Mouse (Mus musculus) B cell, adult 2 months (primary cell): ENCODE measurements around the gene Tspan31.
A peak's percentile ranks its signal among the peaks of the same experiment; 100 is the strongest.

Source experiments
- DNase-seq, 2 experiments: peaks; one replicate each; pipeline ENCODE4 v3.0.0; 2022

Tspan31 gene

GRCm38 (mm10) chr10:127041774-127042338 lies 28.2 kb downstream of the Tspan31 start:
- DNase-seq: peak; percentile 90 to 92

GRCm38 (mm10) chr10:127041274-127041766 lies 28.7 kb downstream of the Tspan31 start, which contains the start of the genes Mettl1 and Eef1akmt3:
TSS of gene Mettl1 (plus strand) at chr10:127041414.
TSS of gene Eef1akmt3 (minus strand) at chr10:127041513.
- peak in 1 of 2 experiments; percentile 33 for DNase-seq

- no peak for DNase-seq
These were observed 29.4 kb downstream of the Tspan31 start for GRCm38 (mm10) chr10:127040569-127041214.

GRCm38 (mm10) chr10:127037641-127038040 lies 32.4 kb downstream of the Tspan31 start:
- DNase-seq: no peak

GRCm38 (mm10) chr10:127036273-127036672 lies 33.8 kb downstream of the Tspan31 start:
- DNase-seq: no peak

GRCm38 (mm10) chr10:127033301-127033741 lies 36.7 kb downstream of the Tspan31 start:
- DNase-seq: no peak

- peak; percentile 94 for DNase-seq
These were observed 39.4 kb downstream of the Tspan31 start, which contains the start of gene Tsfm for GRCm38 (mm10) chr10:127030336-127031296. TSS of gene Tsfm (minus strand) at chr10:127030840.

GRCm38 (mm10) chr10:127018422-127018821 lies 51.6 kb downstream of the Tspan31 start:
- DNase-seq: no peak
